Mouse (Mus musculus) urinary bladder, postnatal 10 days (tissue): ENCODE results near the gene Miip.

Source experiments
- DNase-seq: peaks from one replicate; pipeline ENCODE4 v3.0.0; 2022; ENCODE audit warnings: low spot score

Gene Miip

GRCm38 (mm10) chr4:147868450-147869031, at the start of gene Miip, which contains the start of gene Fv1:
Miip (minus strand) TSS chr4:147868816.
Fv1 (plus strand) TSS chr4:147868979.
- DNase-seq: peak; percentile 56

GRCm38 (mm10) chr4:147909486-147909885, 40.9 kb upstream of the Miip start:
- no peak for DNase-seq

- no peak for DNase-seq
These were observed 37.6 kb upstream of the Miip start for GRCm38 (mm10) chr4:147906230-147906629.

- no peak for DNase-seq
These were observed 36.6 kb upstream of the Miip start for GRCm38 (mm10) chr4:147905090-147905659.

- DNase-seq: peak; percentile 57
These were observed 35.9 kb upstream of the Miip start, which contains the start of gene Mfn2 for GRCm38 (mm10) chr4:147904313-147905089. Mfn2 (minus strand) TSS chr4:147904704.

DNA sequence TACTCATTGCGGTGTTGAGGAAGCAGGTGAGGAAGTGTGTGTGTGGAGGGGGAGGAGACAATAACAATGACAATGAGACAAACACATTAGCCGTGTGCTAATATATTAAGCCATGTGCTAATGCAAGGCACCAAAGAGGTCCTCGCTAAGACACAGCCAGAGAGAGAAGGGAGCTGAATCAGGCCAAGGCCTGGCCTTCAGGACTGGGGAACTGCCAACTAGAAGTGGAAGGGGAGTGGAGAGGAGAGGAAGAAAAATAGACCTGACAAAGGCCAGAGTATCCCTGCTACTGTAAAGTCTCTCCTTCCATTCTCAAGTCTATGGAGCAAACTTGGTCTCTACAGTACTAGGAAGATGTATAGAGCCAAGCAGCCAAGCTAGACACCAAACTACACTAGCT, 35.0 kb upstream of the Miip start:
- DNase-seq: no peak

GRCm38 (mm10) chr4:147902906-147903500, 34.4 kb upstream of the Miip start:
- DNase-seq: no peak

GRCm38 (mm10) chr4:147900452-147900851, 31.8 kb upstream of the Miip start:
- DNase-seq: no peak

DNA sequence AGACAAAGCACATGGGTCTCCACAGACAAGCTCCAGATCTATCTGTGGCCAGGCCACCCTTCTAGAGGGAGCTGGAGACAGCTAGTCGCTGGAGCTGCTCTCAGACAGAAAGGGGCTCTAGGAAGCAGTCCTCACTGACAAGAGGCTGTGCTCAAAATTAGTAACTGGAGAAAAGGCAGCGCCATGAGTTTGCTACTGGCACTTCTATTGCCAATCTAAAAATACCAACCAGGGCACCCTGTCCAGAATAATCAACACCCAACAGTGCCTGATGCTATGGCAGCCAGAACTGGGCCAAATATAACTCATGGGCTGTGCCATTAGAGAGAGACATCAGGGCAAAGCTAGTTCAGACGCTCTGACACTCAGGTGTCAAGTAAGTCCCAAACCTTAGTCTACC, 28.7 kb upstream of the Miip start:
- no peak for DNase-seq

GRCm38 (mm10) chr4:147896411-147896810, 27.8 kb upstream of the Miip start:
- DNase-seq: no peak

GRCm38 (mm10) chr4:147895815-147896330, 27.3 kb upstream of the Miip start:
- no peak for DNase-seq

DNA sequence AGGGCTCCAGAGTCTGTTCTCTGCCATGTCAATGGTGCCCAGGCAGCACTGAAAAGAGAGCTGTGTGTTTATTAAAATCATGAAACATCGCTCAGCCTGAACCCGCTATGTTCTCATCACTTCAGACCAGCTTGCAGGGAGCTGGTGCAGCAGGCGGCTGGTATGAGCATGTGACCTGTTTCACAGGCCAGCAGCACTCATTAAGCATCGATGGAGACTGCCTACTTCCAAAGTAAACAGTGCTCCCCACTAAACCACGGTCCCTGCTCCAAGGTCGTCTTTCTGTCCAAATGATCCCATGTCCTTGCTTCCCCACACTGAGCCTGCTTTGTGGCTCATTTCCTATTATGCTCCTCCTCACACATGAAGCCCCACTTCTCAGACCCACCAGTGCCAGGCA, 21.7 kb upstream of the Miip start:
- DNase-seq: no peak

DNA sequence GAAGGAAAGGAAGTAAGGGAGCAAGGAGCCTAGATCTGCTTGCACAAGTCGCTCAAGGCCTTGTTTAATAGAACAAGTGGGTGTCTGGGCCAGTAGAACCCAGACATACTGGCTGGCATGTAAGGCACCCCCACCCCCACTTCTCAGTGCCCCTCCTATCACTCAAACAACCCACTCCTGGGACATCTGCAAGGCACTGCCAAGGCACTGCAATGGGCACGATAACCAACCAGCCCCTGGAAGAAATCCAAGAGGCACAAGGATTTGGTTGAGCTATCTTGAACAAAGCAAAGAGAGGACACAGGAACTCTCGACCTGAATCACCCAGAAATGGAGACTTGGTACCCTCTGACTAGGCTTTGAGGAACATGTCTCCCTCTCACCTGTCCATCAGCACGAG, 19.6 kb upstream of the Miip start:
- DNase-seq: no peak

- no peak for DNase-seq
These were observed 18.7 kb upstream of the Miip start for GRCm38 (mm10) chr4:147887277-147887676.

DNA sequence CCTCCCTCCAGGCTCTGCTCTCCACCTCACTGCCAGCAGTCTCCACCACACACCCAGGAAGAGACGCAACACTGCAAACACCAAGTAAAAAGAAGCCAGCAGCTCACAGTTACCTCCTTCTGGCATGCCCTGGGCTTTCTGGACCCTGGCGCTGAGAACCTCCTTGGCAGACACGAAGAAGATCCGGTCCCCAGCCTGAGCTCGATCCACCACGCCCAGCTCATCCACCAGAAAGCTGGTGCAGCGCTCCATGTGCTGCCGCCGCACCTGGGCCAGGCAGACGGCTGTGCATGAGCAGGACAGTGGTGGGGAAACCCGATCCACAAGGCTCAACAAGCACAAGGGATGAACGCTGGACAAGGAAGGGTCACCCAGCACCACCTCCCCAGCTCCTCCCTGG, 17.5 kb upstream of the Miip start:
- DNase-seq: no peak

GRCm38 (mm10) chr4:147884138-147884537, 15.5 kb upstream of the Miip start:
- no peak for DNase-seq

GRCm38 (mm10) chr4:147883041-147883440, 14.4 kb upstream of the Miip start:
- no peak for DNase-seq

- DNase-seq: no peak
These were observed 13.2 kb upstream of the Miip start for GRCm38 (mm10) chr4:147881792-147882191.

DNA sequence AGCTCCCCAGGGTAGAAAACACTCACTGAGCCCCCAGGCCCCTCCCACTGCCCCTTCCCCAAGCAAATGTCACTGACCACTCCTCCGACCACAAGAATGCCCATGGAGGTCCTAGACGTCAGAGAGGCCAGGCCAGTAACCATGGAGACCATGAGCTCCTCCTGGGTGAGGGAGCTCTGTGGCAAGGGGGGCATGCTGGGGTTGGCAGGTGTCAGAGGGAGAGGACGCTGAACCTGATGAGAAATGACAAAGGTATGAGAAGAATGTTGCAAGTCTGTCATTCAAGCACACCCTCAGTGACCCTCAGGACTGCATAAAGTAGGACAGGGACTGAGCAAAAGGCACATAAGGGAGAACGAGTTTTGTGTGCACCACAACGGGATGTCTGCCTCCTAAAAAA, 11.2 kb upstream of the Miip start:
- no peak for DNase-seq

- no peak for DNase-seq
These were observed 10.8 kb upstream of the Miip start for GRCm38 (mm10) chr4:147879456-147879855.

DNA sequence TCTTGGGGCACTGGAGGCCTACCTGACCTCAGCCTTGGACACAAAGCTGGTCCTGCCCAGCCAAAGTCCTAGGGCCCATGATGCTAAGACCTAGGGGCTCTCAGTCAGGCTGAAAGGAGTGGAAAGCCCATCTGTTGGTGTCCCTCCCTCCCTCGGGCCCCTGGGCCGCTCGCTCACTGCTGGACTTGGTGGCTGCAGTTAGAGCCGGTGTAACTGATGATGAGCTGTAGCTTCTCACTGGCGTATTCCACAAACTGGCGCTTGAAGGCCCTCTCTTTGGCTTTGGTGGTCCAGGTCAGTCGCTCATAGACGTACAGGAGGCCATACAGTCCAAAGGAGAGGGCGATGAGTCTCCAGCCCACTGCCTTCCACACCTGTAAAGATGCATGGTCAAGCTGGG, 9.9 kb upstream of the Miip start:
- no peak for DNase-seq

GRCm38 (mm10) chr4:147875852-147876575, 7.4 kb upstream of the Miip start:
- DNase-seq: no peak
